Mouse (Mus musculus): Measurements from ENCODE around the gene Dcaf11. TPM values are rescaled to one million over a fixed set of nuclear protein-coding genes. Genes with fewer than 3 reads are reported as not detected.

Gene Dcaf11
- polyA plus RNA-seq, 1 experiment from 2014 or later, result 102 TPM

DNA sequence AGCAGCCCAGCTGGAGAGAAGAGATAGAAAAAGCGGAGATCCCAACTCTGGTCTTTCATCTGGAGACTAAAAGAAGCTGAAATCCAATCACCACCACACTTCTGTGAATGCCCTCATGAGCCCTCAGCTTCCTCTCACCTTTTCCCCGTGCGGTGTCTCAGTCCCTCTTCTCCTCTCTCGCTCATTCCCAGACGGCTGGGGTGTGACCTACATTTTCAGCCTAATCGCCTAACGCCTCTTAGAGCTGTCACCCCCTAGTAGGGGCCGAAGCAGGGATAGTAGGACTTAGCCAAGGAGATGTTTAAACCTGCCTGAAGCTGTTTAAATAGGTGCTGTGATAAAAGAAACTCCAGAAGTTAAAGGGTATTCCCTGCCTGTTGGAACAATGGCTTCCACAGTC lies 35.0 kb upstream of the Dcaf11 start, which contains the start of gene Nrl:
Nrl (minus strand) TSS at position 197 of the 400 bp plus-strand sequence.
- Histone ChIP-seq H3K27ac (ENCODE audit: low read length) (no peak within 1 kb of the TSS), H3K4me2 (ENCODE audit: low read depth, low read length) (no peak within 1 kb of the TSS), H3K4me1 (ENCODE audit: control insufficient read depth, insufficient read depth, low read length) (peaks cover 4% of the 10 kb centered on the region; the same call in 1 of the 2 replicates), H3K9ac (ENCODE audit: low read depth, low read length) (no peak within 1 kb of the TSS), H3K36me3 (ENCODE audit: control insufficient read depth, insufficient read depth, low read length) (no peaks in the 10 kb centered on the region), H3K4me3 (ENCODE audit: low read length) (no peak within 1 kb of the TSS), H3K9me3 (ENCODE audit: control insufficient read depth, low read length) (no peaks in the 10 kb centered on the region), H3K27me3 (replicated peaks; ENCODE audit: control insufficient read depth, insufficient read depth, low read length) (peaks cover 34% of the 10 kb centered on the region)
- no peak for ATAC-seq
- WGBS, result 25% methylated on average over 8 of the region's 8 CpGs

GRCm38 (mm10) chr14:55526674-55527073 lies 33.1 kb upstream of the Dcaf11 start:
- H3K27me3 ChIP-seq (replicated peaks; ENCODE audit: control insufficient read depth, insufficient read depth, low read length), result peaks cover 26% of the 10 kb centered on the region
- no peak overlapping the region for H3K27ac ChIP-seq (ENCODE audit: low read length)
- no peaks in the 10 kb centered on the region for H3K4me1 ChIP-seq (ENCODE audit: control insufficient read depth, insufficient read depth, low read length)
- no peak overlapping the region for H3K9ac ChIP-seq (ENCODE audit: low read depth, low read length)
- H3K9me3 ChIP-seq (ENCODE audit: control insufficient read depth, low read length), result no peaks in the 10 kb centered on the region
- no peak overlapping the region for H3K4me3 ChIP-seq (ENCODE audit: low read length)
- H3K4me2 ChIP-seq (ENCODE audit: low read depth, low read length), result no peak overlapping the region
- H3K36me3 ChIP-seq (ENCODE audit: control insufficient read depth, insufficient read depth, low read length), result no peaks in the 10 kb centered on the region
- ATAC-seq, result no peak
- 64% methylated on average over 2 of the region's 2 CpGs for WGBS

GRCm38 (mm10) chr14:55527940-55528339 lies 31.9 kb upstream of the Dcaf11 start:
- Histone ChIP-seq H3K9me3 (ENCODE audit: control insufficient read depth, low read length) (no peaks in the 10 kb centered on the region), H3K9ac (ENCODE audit: low read depth, low read length) (no peak overlapping the region), H3K4me1 (ENCODE audit: control insufficient read depth, insufficient read depth, low read length) (no peaks in the 10 kb centered on the region), H3K36me3 (ENCODE audit: control insufficient read depth, insufficient read depth, low read length) (no peaks in the 10 kb centered on the region), H3K27me3 (replicated peaks; ENCODE audit: control insufficient read depth, insufficient read depth, low read length) (peaks cover 18% of the 10 kb centered on the region), H3K4me3 (ENCODE audit: low read length) (no peak overlapping the region), H3K4me2 (ENCODE audit: low read depth, low read length) (no peak overlapping the region), H3K27ac (ENCODE audit: low read length) (no peak overlapping the region)
- WGBS, result 23% methylated on average over 3 of the region's 3 CpGs
- ATAC-seq, result no peak

GRCm38 (mm10) chr14:55536116-55536745 lies 23.6 kb upstream of the Dcaf11 start:
- H3K9ac ChIP-seq (ENCODE audit: low read depth, low read length), result no peak overlapping the region
- peaks cover 12% of the 10 kb centered on the region for H3K4me1 ChIP-seq (ENCODE audit: control insufficient read depth, insufficient read depth, low read length)
- H3K27ac ChIP-seq (ENCODE audit: low read length), result no peak overlapping the region
- 45% methylated on average over 6 of the region's 6 CpGs for WGBS
- H3K4me3 ChIP-seq (ENCODE audit: low read length), result no peak overlapping the region
- H3K4me2 ChIP-seq (ENCODE audit: low read depth, low read length), result no peak overlapping the region
- H3K9me3 ChIP-seq (ENCODE audit: control insufficient read depth, low read length), result no peaks in the 10 kb centered on the region
- H3K36me3 ChIP-seq (ENCODE audit: control insufficient read depth, insufficient read depth, low read length), result no peaks in the 10 kb centered on the region
- no peak for ATAC-seq
- H3K27me3 ChIP-seq (replicated peaks; ENCODE audit: control insufficient read depth, insufficient read depth, low read length), result no peaks in the 10 kb centered on the region

DNA sequence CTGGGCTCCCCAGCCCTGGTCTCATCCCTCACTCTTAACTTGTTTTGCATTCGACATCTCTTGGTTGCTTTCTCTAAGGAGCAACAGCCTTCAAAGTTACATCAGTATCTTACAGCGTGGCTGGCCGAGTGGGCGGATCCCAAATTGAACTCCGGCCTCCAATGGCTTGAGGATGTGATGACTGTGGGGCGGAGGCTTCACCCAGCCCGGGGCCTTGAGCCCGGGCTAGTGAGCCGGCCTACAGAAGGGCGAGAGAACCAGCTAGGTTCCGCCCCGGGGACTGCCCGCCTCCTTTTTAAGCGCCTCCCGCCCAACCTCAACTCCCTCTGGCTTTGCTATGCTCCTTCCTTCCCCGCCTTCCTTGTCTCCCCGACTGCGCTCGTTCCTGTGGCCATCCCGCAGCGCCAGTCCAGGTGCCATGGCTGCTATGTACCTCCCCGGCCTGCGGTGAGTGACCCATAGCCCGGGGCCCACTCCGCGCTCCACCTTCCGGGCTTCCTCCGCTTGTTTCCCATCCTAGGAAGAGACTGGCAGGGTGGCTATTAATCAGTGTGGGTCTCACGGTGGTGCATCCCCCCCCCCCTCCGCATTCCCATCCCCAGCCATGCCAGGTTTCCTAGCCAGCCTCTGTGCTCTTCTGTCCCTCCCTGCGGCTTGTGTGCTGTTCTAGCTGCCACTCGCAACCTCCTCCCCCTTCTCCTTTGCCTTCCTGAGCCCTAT lies 19.6 kb upstream of the Dcaf11 start, which contains the start of gene Pck2:
Pck2 (plus strand) TSS at position 200 of the 720 bp plus-strand sequence.
- H3K4me3 ChIP-seq (ENCODE audit: low read length), result peak within 1 kb of the TSS; percentile 74
- 1% methylated on average over 31 of the region's 32 CpGs for WGBS

GRCm38 (mm10) chr14:55540787-55541321 lies 19.0 kb upstream of the Dcaf11 start:
- Histone ChIP-seq H3K4me3 (ENCODE audit: low read length) (peak overlapping the region; percentile 74), H3K27ac (ENCODE audit: low read length) (peak overlapping the region; percentile 95), H3K27me3 (replicated peaks; ENCODE audit: control insufficient read depth, insufficient read depth, low read length) (no peaks in the 10 kb centered on the region), H3K9ac (ENCODE audit: low read depth, low read length) (peak overlapping the region; percentile 87), H3K36me3 (ENCODE audit: control insufficient read depth, insufficient read depth, low read length) (peaks cover 6% of the 10 kb centered on the region), H3K4me1 (ENCODE audit: control insufficient read depth, insufficient read depth, low read length) (peaks cover 16% of the 10 kb centered on the region), H3K4me2 (ENCODE audit: low read depth, low read length) (peak overlapping the region; percentile 65), H3K9me3 (ENCODE audit: control insufficient read depth, low read length) (no peaks in the 10 kb centered on the region)
- WGBS, result 3% methylated on average over 10 of the region's 10 CpGs
- peak; percentile 57 for ATAC-seq

More for the DNA sequence above, 19.6 kb upstream of the Dcaf11 start, which contains the start of gene Pck2:
- Histone ChIP-seq H3K9ac (ENCODE audit: low read depth, low read length) (peak within 1 kb of the TSS; percentile 87), H3K9me3 (ENCODE audit: control insufficient read depth, low read length) (no peaks in the 10 kb centered on the region), H3K4me2 (ENCODE audit: low read depth, low read length) (peak within 1 kb of the TSS; percentile 65), H3K4me1 (ENCODE audit: control insufficient read depth, insufficient read depth, low read length) (peaks cover 16% of the 10 kb centered on the region), H3K27ac (ENCODE audit: low read length) (peak within 1 kb of the TSS; percentile 95), H3K27me3 (replicated peaks; ENCODE audit: control insufficient read depth, insufficient read depth, low read length) (no peaks in the 10 kb centered on the region), H3K36me3 (ENCODE audit: control insufficient read depth, insufficient read depth, low read length) (peaks cover 3% of the 10 kb centered on the region)
- peak; percentile 97 for ATAC-seq

- no peaks in the 10 kb centered on the region for H3K9me3 ChIP-seq (ENCODE audit: control insufficient read depth, low read length)
- WGBS, result 95% methylated on average over 12 of the region's 12 CpGs
- H3K4me3 ChIP-seq (ENCODE audit: low read length), result no peak overlapping the region
- H3K4me1 ChIP-seq (ENCODE audit: control insufficient read depth, insufficient read depth, low read length), result peaks cover 16% of the 10 kb centered on the region
- ATAC-seq, result no peak
- H3K4me2 ChIP-seq (ENCODE audit: low read depth, low read length), result no peak overlapping the region
- no peak overlapping the region for H3K27ac ChIP-seq (ENCODE audit: low read length)
- no peak overlapping the region for H3K9ac ChIP-seq (ENCODE audit: low read depth, low read length)
- H3K27me3 ChIP-seq (replicated peaks; ENCODE audit: control insufficient read depth, insufficient read depth, low read length), result no peaks in the 10 kb centered on the region
- peaks cover 6% of the 10 kb centered on the region for H3K36me3 ChIP-seq (ENCODE audit: control insufficient read depth, insufficient read depth, low read length)
These were observed 17.5 kb upstream of the Dcaf11 start for GRCm38 (mm10) chr14:55542268-55542667.

DNA sequence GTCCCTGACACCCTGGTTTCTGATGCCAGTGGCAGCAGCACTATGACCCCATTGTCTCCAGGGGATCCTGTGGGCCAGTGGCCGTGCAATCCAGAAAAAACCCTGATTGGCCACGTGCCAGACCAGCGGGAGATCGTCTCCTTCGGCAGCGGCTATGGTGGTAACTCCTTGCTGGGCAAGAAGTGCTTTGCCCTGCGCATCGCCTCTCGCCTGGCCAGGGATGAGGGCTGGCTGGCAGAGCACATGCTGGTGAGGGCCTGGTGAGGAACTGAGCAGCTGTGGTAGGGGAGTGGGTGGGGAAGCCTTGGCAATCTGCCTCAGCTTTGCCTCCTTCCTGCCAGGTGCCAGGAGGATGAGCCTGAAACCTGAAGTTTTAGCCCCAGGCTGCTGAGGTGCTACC lies 15.5 kb upstream of the Dcaf11 start:
- no peak overlapping the region for H3K9ac ChIP-seq (ENCODE audit: low read depth, low read length)
- WGBS, result 80% methylated on average over 9 of the region's 9 CpGs
- no peak overlapping the region for H3K4me3 ChIP-seq (ENCODE audit: low read length)
- peaks cover 16% of the 10 kb centered on the region for H3K4me1 ChIP-seq (ENCODE audit: control insufficient read depth, insufficient read depth, low read length)
- H3K27me3 ChIP-seq (replicated peaks; ENCODE audit: control insufficient read depth, insufficient read depth, low read length), result no peaks in the 10 kb centered on the region
- H3K36me3 ChIP-seq (ENCODE audit: control insufficient read depth, insufficient read depth, low read length), result peaks cover 17% of the 10 kb centered on the region
- no peak overlapping the region for H3K4me2 ChIP-seq (ENCODE audit: low read depth, low read length)
- no peak overlapping the region for H3K27ac ChIP-seq (ENCODE audit: low read length)
- no peaks in the 10 kb centered on the region for H3K9me3 ChIP-seq (ENCODE audit: control insufficient read depth, low read length)
- ATAC-seq, result no peak

DNA sequence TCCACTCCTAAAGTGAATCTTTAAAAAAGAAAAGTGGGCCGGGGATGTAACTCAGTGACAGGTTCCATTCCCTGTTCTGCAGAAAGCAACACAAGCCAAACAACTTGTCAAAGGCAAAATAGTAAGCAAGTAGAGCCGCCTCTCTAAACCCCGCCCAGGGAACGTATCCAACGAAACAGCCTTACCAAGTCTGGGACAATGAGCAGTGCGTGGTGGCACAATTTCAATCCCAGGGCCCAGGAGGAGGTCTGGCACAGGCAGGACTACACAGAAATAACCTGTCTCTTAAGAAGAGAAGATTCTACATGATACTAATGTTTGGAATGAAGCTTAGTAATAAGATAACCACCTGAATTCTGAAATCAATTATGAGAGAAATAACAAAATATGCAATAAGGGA lies 9.6 kb upstream of the Dcaf11 start:
- ATAC-seq, result no peak
- Histone ChIP-seq H3K4me3 (ENCODE audit: low read length) (no peak overlapping the region), H3K27ac (ENCODE audit: low read length) (no peak overlapping the region), H3K36me3 (ENCODE audit: control insufficient read depth, insufficient read depth, low read length) (peaks cover 15% of the 10 kb centered on the region), H3K9me3 (ENCODE audit: control insufficient read depth, low read length) (no peaks in the 10 kb centered on the region), H3K9ac (ENCODE audit: low read depth, low read length) (no peak overlapping the region), H3K4me2 (ENCODE audit: low read depth, low read length) (no peak overlapping the region), H3K4me1 (ENCODE audit: control insufficient read depth, insufficient read depth, low read length) (peaks cover 3% of the 10 kb centered on the region; the same call in 1 of the 2 replicates), H3K27me3 (replicated peaks; ENCODE audit: control insufficient read depth, insufficient read depth, low read length) (no peaks in the 10 kb centered on the region)
- WGBS, result 87% methylated on average over 6 of the region's 6 CpGs

All from intestine, embryonic 16.5 days (tissue).